Mouse (Mus musculus) midbrain, embryonic 11.5 days (tissue): ENCODE measurements around the gene Mylk. TPM values are rescaled to one million over a fixed set of nuclear protein-coding genes. Genes with fewer than 3 reads are reported as not detected.

Experiments used
- ATAC-seq: fragments of 200-750 bp; cut with Nextera tagmentation; 2 replicates; pipeline ENCODE4 v1.8.0; 2017; ENCODE audit warnings: moderate TSS enrichment, moderate library complexity; ENCODE audit not compliant: low FRiP score
- DNase-seq: peaks from one replicate; pipeline ENCODE4 v3.0.0; 2015; ENCODE audit warnings: low spot score; ENCODE audit errors: missing footprints
- H3K27ac ChIP-seq: fragments of 300-500 bp; sonication (generic); 2 replicates; pipeline ENCODE4 v1.5.1; 2014; ENCODE audit warnings: low read depth, low read length
- H3K27me3 ChIP-seq: fragments of 300-500 bp; sonication (generic); 2 replicates; pipeline ENCODE4 v1.6.1; 2014; ENCODE audit warnings: mild to moderate bottlenecking, low read length, moderate library complexity, mixed read lengths; ENCODE audit not compliant: control insufficient read depth, insufficient read depth
- H3K36me3 ChIP-seq: fragments of 300-500 bp; sonication (generic); 2 replicates; pipeline ENCODE4 v1.6.1; 2014; ENCODE audit warnings: mild to moderate bottlenecking, low read length, moderate library complexity, mixed read lengths; ENCODE audit not compliant: control insufficient read depth, insufficient read depth
- H3K4me1 ChIP-seq: fragments of 300-500 bp; sonication (generic); 2 replicates; pipeline ENCODE4 v1.6.1; 2014; ENCODE audit warnings: low read length; ENCODE audit not compliant: control insufficient read depth, insufficient read depth
- H3K4me2 ChIP-seq: fragments of 300-500 bp; sonication (generic); 2 replicates; pipeline ENCODE4 v1.6.1; 2014; ENCODE audit warnings: mild to moderate bottlenecking, moderate library complexity
- H3K4me3 ChIP-seq: fragments of 300-500 bp; sonication (generic); 2 replicates; pipeline ENCODE4 v1.5.1; 2014; ENCODE audit warnings: low read depth, low read length
- H3K9ac ChIP-seq: fragments of 300-500 bp; sonication (generic); 2 replicates; pipeline ENCODE4 v1.6.1; 2014; ENCODE audit warnings: low read length
- H3K9me3 ChIP-seq: fragments of 300-500 bp; sonication (generic); 2 replicates; pipeline ENCODE4 v1.6.1; 2016; ENCODE audit warnings: low read length; ENCODE audit not compliant: control insufficient read depth
- WGBS: fragments of 180-500 bp; shearing (Covaris S2); extraction: QIAGEN DNeasy Blood & Tissue Kit; methylation state at CpG from one replicate; pipeline ENCODE4 v1.1.7; 2014; 5-methylcytosine and 5-hydroxymethylcytosine counted together
- polyA plus RNA-seq: library from polyadenylated mRNA; unstranded; fragments of >200 nt; fragmentation: Nextera tagmentation; extraction: Ambion mirVana; gene quantifications from 2 replicates; pipeline ENCODE4 v1.2.1, GENCODE M21; 2014

Gene Mylk
- polyA plus RNA-seq, 1 experiment from 2014 or later: 6.9 TPM

- Histone ChIP-seq H3K27me3 (no peaks in the 10 kb centered on the region), H3K9ac (no peak overlapping the region), H3K4me3 (no peak overlapping the region), H3K27ac (no peak overlapping the region), H3K36me3 (no peaks in the 10 kb centered on the region), H3K4me1 (peaks cover 4% of the 10 kb centered on the region), H3K4me2 (no peak overlapping the region), H3K9me3 (no peaks in the 10 kb centered on the region)
- ATAC-seq: no peak
- DNase-seq: no peak
- 76% methylated on average over 10 of the region's 10 CpGs for WGBS
These were observed 176.3 kb downstream of the Mylk start for GRCm38 (mm10) chr16:34921319-34921718.

GRCm38 (mm10) chr16:34923630-34924029, 178.6 kb downstream of the Mylk start:
- Histone ChIP-seq H3K4me1 (peaks cover 4% of the 10 kb centered on the region), H3K9ac (no peak overlapping the region), H3K27me3 (no peaks in the 10 kb centered on the region), H3K9me3 (no peaks in the 10 kb centered on the region), H3K4me2 (no peak overlapping the region), H3K4me3 (no peak overlapping the region), H3K27ac (no peak overlapping the region), H3K36me3 (no peaks in the 10 kb centered on the region)
- DNase-seq (no peak), ATAC-seq (no peak)
- WGBS: 88% methylated on average over 8 of the region's 9 CpGs

GRCm38 (mm10) chr16:34924324-34924723, 179.3 kb downstream of the Mylk start:
- WGBS: 66% methylated on average over 5 of the region's 5 CpGs
- ATAC-seq (no peak), DNase-seq (no peak)
- no peak overlapping the region for H3K4me2 ChIP-seq
- no peaks in the 10 kb centered on the region for H3K27me3 ChIP-seq
- H3K4me3 ChIP-seq: no peak overlapping the region
- peaks cover 4% of the 10 kb centered on the region for H3K4me1 ChIP-seq
- no peak overlapping the region for H3K27ac ChIP-seq
- H3K9ac ChIP-seq: no peak overlapping the region
- H3K36me3 ChIP-seq: no peaks in the 10 kb centered on the region
- H3K9me3 ChIP-seq: no peaks in the 10 kb centered on the region

- ATAC-seq (no peak), DNase-seq (no peak)
- no peaks in the 10 kb centered on the region for H3K27me3 ChIP-seq
- WGBS: 73% methylated on average over 6 of the region's 6 CpGs
- no peak overlapping the region for H3K27ac ChIP-seq
- peaks cover 3% of the 10 kb centered on the region for H3K4me1 ChIP-seq
- no peak overlapping the region for H3K9ac ChIP-seq
- no peak overlapping the region for H3K4me3 ChIP-seq
- H3K36me3 ChIP-seq: no peaks in the 10 kb centered on the region
- no peaks in the 10 kb centered on the region for H3K9me3 ChIP-seq
- no peak overlapping the region for H3K4me2 ChIP-seq
These were observed 180.1 kb downstream of the Mylk start for GRCm38 (mm10) chr16:34924937-34925618.

- Histone ChIP-seq H3K9me3 (no peaks in the 10 kb centered on the region), H3K9ac (no peak overlapping the region), H3K27me3 (no peaks in the 10 kb centered on the region), H3K4me1 (no peaks in the 10 kb centered on the region), H3K27ac (no peak overlapping the region), H3K4me3 (no peak overlapping the region), H3K4me2 (no peak overlapping the region), H3K36me3 (no peaks in the 10 kb centered on the region)
- DNase-seq (no peak), ATAC-seq (no peak)
- 88% methylated on average over 9 of the region's 9 CpGs for WGBS
These were observed 181.8 kb downstream of the Mylk start for GRCm38 (mm10) chr16:34926531-34927435.

GRCm38 (mm10) chr16:34929686-34930085, 184.7 kb downstream of the Mylk start:
- Histone ChIP-seq H3K4me2 (no peak overlapping the region), H3K9ac (no peak overlapping the region), H3K4me3 (no peak overlapping the region), H3K27ac (no peak overlapping the region), H3K27me3 (no peaks in the 10 kb centered on the region), H3K9me3 (no peaks in the 10 kb centered on the region), H3K36me3 (no peaks in the 10 kb centered on the region), H3K4me1 (no peaks in the 10 kb centered on the region)
- DNase-seq (no peak), ATAC-seq (no peak)
- 84% methylated on average over 8 of the region's 8 CpGs for WGBS

- Histone ChIP-seq H3K9ac (no peak overlapping the region), H3K36me3 (no peaks in the 10 kb centered on the region), H3K4me3 (no peak overlapping the region), H3K4me2 (no peak overlapping the region), H3K9me3 (no peaks in the 10 kb centered on the region), H3K4me1 (no peaks in the 10 kb centered on the region), H3K27ac (no peak overlapping the region), H3K27me3 (no peaks in the 10 kb centered on the region)
- WGBS: 82% methylated on average over 7 of the region's 7 CpGs
- DNase-seq: no peak
- no peak for ATAC-seq
These were observed 185.1 kb downstream of the Mylk start for GRCm38 (mm10) chr16:34930110-34930509.

GRCm38 (mm10) chr16:34931306-34931705, 186.3 kb downstream of the Mylk start:
- no peaks in the 10 kb centered on the region for H3K9me3 ChIP-seq
- no peak overlapping the region for H3K4me3 ChIP-seq
- ATAC-seq (no peak), DNase-seq (no peak)
- no peaks in the 10 kb centered on the region for H3K36me3 ChIP-seq
- no peaks in the 10 kb centered on the region for H3K27me3 ChIP-seq
- H3K27ac ChIP-seq: no peak overlapping the region
- no peak overlapping the region for H3K4me2 ChIP-seq
- H3K4me1 ChIP-seq: no peaks in the 10 kb centered on the region
- H3K9ac ChIP-seq: no peak overlapping the region
- WGBS: 75% methylated on average over 2 of the region's 2 CpGs

- no peaks in the 10 kb centered on the region for H3K9me3 ChIP-seq
- WGBS: 86% methylated on average over 4 of the region's 4 CpGs
- DNase-seq: no peak
- no peak overlapping the region for H3K4me2 ChIP-seq
- no peak overlapping the region for H3K27ac ChIP-seq
- no peaks in the 10 kb centered on the region for H3K4me1 ChIP-seq
- no peak for ATAC-seq
- no peak overlapping the region for H3K4me3 ChIP-seq
- H3K9ac ChIP-seq: no peak overlapping the region
- no peaks in the 10 kb centered on the region for H3K36me3 ChIP-seq
- no peaks in the 10 kb centered on the region for H3K27me3 ChIP-seq
These were observed 188.2 kb downstream of the Mylk start for GRCm38 (mm10) chr16:34933173-34933572.
